Mouse (Mus musculus) neural tube, embryonic 11.5 days (tissue): Measurements from ENCODE around the gene Trpm3. TPM values are rescaled to one million over a fixed set of nuclear protein-coding genes. Genes with fewer than 3 reads are reported as not detected.

ENCODE experiments used
- ATAC-seq: fragments of 200-750 bp; cut with Nextera tagmentation; 2 replicates; pipeline ENCODE4 v1.8.0; 2017; ENCODE audit warnings: moderate number of reproducible peaks, mild to moderate bottlenecking, moderate TSS enrichment, moderate library complexity; ENCODE audit not compliant: insufficient read depth, low FRiP score, low TSS enrichment
- DNase-seq: peaks from one replicate; pipeline ENCODE4 v3.0.0-alpha.2; 2015; ENCODE audit warnings: low spot score
- H3K27ac ChIP-seq: fragments of 300-500 bp; sonication (generic); 2 replicates; pipeline ENCODE4 v1.5.1; 2014; ENCODE audit warnings: low read depth, mild to moderate bottlenecking, low read length
- H3K27me3 ChIP-seq: fragments of 300-500 bp; sonication (generic); 2 replicates; pipeline ENCODE4 v1.6.1; 2014; ENCODE audit warnings: mild to moderate bottlenecking, low read length, mixed read lengths; ENCODE audit not compliant: control insufficient read depth, insufficient read depth
- H3K36me3 ChIP-seq: fragments of 300-500 bp; sonication (generic); 2 replicates; pipeline ENCODE4 v1.6.1; 2014; ENCODE audit warnings: mild to moderate bottlenecking, low read length, moderate library complexity, mixed read lengths; ENCODE audit not compliant: control insufficient read depth, insufficient read depth
- H3K4me1 ChIP-seq: fragments of 300-500 bp; sonication (generic); 2 replicates; pipeline ENCODE4 v1.6.1; 2014; ENCODE audit warnings: low read length, mixed read lengths; ENCODE audit not compliant: control insufficient read depth, insufficient read depth
- H3K4me2 ChIP-seq: fragments of 300-500 bp; sonication (generic); 2 replicates; pipeline ENCODE4 v1.6.1; 2014; ENCODE audit warnings: low read depth, mild to moderate bottlenecking, moderate library complexity
- H3K4me3 ChIP-seq: fragments of 300-500 bp; sonication (generic); 2 replicates; pipeline ENCODE4 v1.5.1; 2014; ENCODE audit warnings: low read depth, low read length
- H3K9ac ChIP-seq: fragments of 300-500 bp; sonication (generic); 2 replicates; pipeline ENCODE4 v1.6.1; 2014; ENCODE audit warnings: mild to moderate bottlenecking, low read length
- H3K9me3 ChIP-seq: fragments of 300-500 bp; sonication (generic); 2 replicates; pipeline ENCODE4 v1.6.1; 2016; ENCODE audit warnings: low read length; ENCODE audit not compliant: control insufficient read depth
- WGBS: fragments of 180-500 bp; shearing (Covaris S2); extraction: QIAGEN DNeasy Blood & Tissue Kit; methylation state at CpG from one replicate; pipeline ENCODE4 v1.1.7; 2014; 5-methylcytosine and 5-hydroxymethylcytosine counted together
- polyA plus RNA-seq: library from polyadenylated mRNA; unstranded; fragments of >200 nt; fragmentation: Nextera tagmentation; extraction: Ambion mirVana; gene quantifications from 2 replicates; pipeline ENCODE4 v1.2.1, GENCODE M21; 2014

Trpm3 gene
- polyA plus RNA-seq, 1 experiment from 2014 or later, result 0.80 TPM

DNA sequence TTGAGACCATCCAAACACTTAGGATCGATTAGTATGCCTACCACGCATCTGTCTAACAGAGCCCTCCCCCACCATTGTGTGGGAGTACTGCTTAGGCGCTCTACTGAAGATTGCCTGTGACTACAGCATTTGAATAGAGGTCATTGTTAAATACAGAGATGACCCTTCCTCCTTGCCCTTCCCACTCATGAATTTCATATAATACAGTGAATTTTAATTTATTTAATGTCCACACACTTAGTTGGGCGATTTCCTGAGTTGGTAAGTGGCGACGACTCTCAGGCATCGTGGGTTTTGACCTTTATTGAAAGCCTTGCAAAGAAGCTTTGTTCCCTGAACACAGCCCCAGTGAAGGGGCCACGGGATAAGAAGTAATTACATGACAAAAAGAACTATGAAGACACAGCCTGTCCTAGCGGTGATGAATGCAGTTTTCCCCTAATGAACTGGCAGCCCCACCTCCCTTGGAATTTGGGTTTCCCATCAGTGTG, 684.7 kb downstream of the Trpm3 start:
- H3K27ac ChIP-seq, result no peak overlapping the region
- no peak overlapping the region for H3K4me3 ChIP-seq

DNA sequence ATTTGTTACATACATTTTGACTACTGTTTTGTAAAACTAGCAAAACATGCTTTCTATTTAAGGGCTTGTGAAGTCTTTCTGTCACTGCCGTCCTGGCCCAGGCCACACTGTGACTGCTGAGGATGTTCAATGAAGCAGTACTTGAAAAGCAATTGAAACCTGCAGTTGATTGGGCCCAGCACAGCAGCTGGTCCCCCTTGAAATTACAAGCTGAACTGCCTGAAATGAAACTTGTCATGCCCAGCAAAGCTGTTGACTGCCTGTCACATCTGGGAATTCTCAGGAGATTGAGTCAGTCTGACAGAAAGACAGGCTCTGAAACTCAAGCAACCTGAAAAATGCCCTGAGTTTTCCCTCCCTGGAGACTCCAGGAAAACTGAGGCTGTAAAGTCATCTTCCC, 687.0 kb downstream of the Trpm3 start:
- no peaks in the 10 kb centered on the region for H3K27me3 ChIP-seq
- H3K4me3 ChIP-seq, result no peak overlapping the region
- no peaks in the 10 kb centered on the region for H3K36me3 ChIP-seq
- no peaks in the 10 kb centered on the region; the same call in 1 of the 2 replicates for H3K9me3 ChIP-seq
- no peak overlapping the region for H3K9ac ChIP-seq
- 17% methylated on average over 1 of the region's 1 CpGs for WGBS
- H3K27ac ChIP-seq, result no peak overlapping the region
- DNase-seq (peak; percentile 23), ATAC-seq (0 out of 2 replicates have a peak, but pooled peaks have one; percentile 46)
- H3K4me2 ChIP-seq, result no peak overlapping the region
- H3K4me1 ChIP-seq, result 0 out of 2 replicates have a peak, but pooled peaks cover 4% of the 10 kb centered on the region

More for the DNA sequence above, 684.7 kb downstream of the Trpm3 start:
- DNase-seq (peak; percentile 63), ATAC-seq (peak; percentile 85)
- no peak overlapping the region for H3K9ac ChIP-seq
- H3K36me3 ChIP-seq, result no peaks in the 10 kb centered on the region
- no peaks in the 10 kb centered on the region; the same call in 1 of the 2 replicates for H3K9me3 ChIP-seq
- H3K27me3 ChIP-seq, result no peaks in the 10 kb centered on the region
- 31% methylated on average over 9 of the region's 9 CpGs for WGBS
- 0 out of 2 replicates have a peak, but pooled peaks cover 4% of the 10 kb centered on the region for H3K4me1 ChIP-seq
- H3K4me2 ChIP-seq, result 0 out of 2 replicates have a peak overlapping the region, but pooled peaks have one; percentile 9

DNA sequence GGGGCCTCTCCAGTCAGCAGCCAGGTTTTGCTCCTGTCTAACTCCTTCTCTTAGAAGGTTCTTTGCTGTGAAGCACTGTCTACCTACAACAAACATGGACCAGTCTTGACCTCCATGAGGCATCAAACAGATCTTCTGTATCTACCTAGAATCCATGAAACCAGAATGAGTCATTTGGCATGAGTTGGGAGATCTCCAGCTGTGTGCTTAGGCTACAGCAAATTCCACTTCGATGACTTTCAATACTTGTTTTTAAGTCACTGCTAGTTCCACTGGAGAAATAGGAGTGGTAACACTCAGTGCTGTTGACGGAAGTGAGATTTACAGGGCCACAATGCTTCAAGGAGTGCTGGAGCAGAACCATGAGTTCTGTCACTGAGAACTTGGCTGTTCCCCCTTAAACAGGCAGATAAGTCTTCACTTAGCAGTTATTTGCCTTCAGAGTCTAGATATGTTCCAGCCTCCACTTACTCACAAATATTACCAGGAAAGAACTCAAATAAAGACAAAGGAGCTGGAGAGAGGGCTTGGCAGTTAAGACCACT, 689.4 kb downstream of the Trpm3 start:
- H3K9ac ChIP-seq, result no peak overlapping the region
- H3K27me3 ChIP-seq, result no peaks in the 10 kb centered on the region
- H3K9me3 ChIP-seq, result no peaks in the 10 kb centered on the region; the same call in 1 of the 2 replicates
- H3K4me3 ChIP-seq, result no peak overlapping the region
- WGBS, result 86% methylated on average over 2 of the region's 2 CpGs
- no peaks in the 10 kb centered on the region for H3K36me3 ChIP-seq
- H3K27ac ChIP-seq, result no peak overlapping the region
- H3K4me1 ChIP-seq, result 0 out of 2 replicates have a peak, but pooled peaks cover 4% of the 10 kb centered on the region
- ATAC-seq (no peak), DNase-seq (no peak)
- no peak overlapping the region for H3K4me2 ChIP-seq

DNA sequence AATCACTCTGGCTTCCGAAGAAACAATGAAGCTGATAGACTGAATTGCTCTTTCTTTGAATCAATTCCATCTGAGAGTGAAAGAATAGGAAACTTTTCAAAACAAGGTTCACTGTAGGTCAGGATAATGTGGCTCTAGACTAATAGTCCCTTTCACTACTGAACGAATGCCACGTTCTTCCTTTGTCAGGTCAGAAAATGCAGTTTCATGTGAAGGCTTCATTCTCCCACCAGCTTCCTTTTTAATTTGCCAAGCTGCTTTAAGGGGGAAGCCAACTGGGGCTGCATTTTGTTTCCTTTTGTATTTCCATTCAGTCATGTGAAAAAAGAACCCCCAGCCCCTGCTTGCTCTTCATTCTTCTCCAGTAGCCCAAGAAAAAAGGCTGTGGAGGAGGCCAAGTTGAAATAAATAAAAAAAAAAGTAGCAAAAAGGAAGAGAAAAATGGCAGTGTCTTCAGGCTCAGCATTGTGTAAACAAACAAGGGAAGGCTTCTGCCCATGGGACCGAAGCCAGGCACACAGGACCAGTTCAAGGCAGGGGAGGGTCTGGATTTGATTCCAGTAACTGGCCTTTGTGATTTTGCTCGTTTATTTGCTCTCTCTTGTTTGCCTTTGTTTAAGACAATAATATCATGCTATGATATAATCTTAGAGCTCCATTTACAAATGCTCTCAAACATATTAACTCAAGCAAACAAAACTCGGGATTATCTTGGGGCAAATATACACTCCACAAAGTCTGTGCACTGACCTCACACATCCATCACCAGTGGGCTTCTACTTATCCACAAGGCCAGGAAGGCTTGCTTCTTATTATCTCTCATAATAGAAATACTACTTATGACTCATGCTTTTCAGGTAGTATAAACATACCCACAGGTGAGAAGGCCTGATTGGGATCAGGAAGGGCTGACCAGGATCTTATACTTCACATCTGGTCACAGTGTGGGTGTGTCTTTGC, 702.5 kb downstream of the Trpm3 start:
- H3K36me3 ChIP-seq, result no peaks in the 10 kb centered on the region
- WGBS, result 38% methylated on average over 6 of the region's 6 CpGs
- ATAC-seq, result no peak
- no peaks in the 10 kb centered on the region for H3K9me3 ChIP-seq
- H3K9ac ChIP-seq, result no peak overlapping the region
- no peaks in the 10 kb centered on the region for H3K4me1 ChIP-seq
- H3K27ac ChIP-seq, result no peak overlapping the region
- no peaks in the 10 kb centered on the region for H3K27me3 ChIP-seq
- DNase-seq, result no peak
- no peak overlapping the region for H3K4me3 ChIP-seq
- H3K4me2 ChIP-seq, result no peak overlapping the region

DNA sequence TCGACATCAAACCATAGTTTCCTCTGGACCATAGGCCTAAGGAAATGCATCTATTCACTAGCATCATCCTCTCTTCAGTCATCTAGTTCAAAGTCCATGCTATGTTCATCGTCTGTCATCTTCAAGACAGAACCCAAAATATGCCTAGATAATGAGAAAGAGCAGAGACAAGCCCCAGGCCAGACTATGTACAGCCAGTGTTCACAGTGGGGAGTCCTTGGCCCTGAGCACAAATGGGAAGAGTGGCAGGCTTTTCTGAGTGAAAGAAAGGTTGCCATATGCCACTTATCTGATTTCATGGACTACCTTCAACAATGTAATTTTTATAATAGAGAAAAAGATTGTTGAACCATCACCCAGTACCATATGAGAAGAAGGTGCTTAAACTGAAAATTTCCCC, 703.9 kb downstream of the Trpm3 start:
- WGBS, result 95% methylated on average over 2 of the region's 2 CpGs
- Histone ChIP-seq H3K27me3 (no peaks in the 10 kb centered on the region), H3K9me3 (no peaks in the 10 kb centered on the region), H3K9ac (no peak overlapping the region), H3K36me3 (no peaks in the 10 kb centered on the region), H3K4me1 (no peaks in the 10 kb centered on the region), H3K27ac (no peak overlapping the region), H3K4me3 (no peak overlapping the region), H3K4me2 (no peak overlapping the region)
- ATAC-seq (no peak), DNase-seq (no peak)

DNA sequence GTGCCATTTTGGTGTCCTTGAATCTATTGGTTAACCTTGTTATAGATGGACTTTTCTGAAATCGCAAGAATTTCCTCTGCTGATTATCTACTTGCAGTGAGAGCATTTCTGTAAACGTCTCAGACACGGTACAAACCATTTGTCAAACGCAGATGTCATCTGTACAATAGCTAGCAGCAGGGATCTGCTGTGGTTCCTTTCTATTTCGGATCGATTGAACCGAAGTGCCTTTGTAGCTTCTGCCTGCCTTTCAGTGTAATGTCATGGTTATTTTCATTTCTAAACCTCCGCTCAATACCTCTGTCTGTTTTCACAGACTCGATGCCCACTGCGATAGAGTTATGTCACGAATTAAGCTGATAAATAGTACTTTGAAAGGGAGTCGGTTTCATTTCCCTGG, 708.9 kb downstream of the Trpm3 start:
- WGBS, result 37% methylated on average over 12 of the region's 12 CpGs
- H3K27ac ChIP-seq, result no peak overlapping the region
- ATAC-seq, result peak; percentile 58

DNA sequence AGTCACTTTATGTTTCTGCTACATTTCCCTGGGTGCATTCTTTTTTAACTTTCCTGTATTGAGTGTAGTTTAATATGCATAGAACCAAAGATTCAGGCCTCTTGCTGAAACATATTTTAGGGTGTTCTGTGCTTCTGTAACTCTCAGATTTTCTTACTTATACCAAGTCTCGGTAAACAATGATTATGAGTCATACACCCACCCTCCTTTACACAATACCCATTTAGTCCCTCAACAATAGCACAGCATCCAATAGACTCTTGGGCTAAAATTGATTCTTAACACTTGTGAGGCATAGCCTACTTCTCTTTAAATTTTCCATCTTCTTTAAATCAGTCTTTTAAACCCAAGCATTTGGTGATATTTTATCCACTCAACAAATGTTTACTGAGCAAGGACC, 709.4 kb downstream of the Trpm3 start:
- no peak for DNase-seq
- H3K4me2 ChIP-seq, result no peak overlapping the region
- H3K9ac ChIP-seq, result no peak overlapping the region
- H3K4me1 ChIP-seq, result no peaks in the 10 kb centered on the region
- H3K4me3 ChIP-seq, result no peak overlapping the region
- H3K9me3 ChIP-seq, result no peaks in the 10 kb centered on the region
- H3K27me3 ChIP-seq, result no peaks in the 10 kb centered on the region
- no peak overlapping the region for H3K27ac ChIP-seq
- no peak for ATAC-seq
- WGBS, result 55% methylated on average over 1 of the region's 1 CpGs
- H3K36me3 ChIP-seq, result no peaks in the 10 kb centered on the region

More for the DNA sequence above, 708.9 kb downstream of the Trpm3 start:
- Histone ChIP-seq H3K36me3 (no peaks in the 10 kb centered on the region), H3K4me2 (no peak overlapping the region), H3K9ac (no peak overlapping the region), H3K4me3 (no peak overlapping the region), H3K27me3 (no peaks in the 10 kb centered on the region), H3K4me1 (no peaks in the 10 kb centered on the region), H3K9me3 (no peaks in the 10 kb centered on the region)
- peak; percentile 65 for DNase-seq

DNA sequence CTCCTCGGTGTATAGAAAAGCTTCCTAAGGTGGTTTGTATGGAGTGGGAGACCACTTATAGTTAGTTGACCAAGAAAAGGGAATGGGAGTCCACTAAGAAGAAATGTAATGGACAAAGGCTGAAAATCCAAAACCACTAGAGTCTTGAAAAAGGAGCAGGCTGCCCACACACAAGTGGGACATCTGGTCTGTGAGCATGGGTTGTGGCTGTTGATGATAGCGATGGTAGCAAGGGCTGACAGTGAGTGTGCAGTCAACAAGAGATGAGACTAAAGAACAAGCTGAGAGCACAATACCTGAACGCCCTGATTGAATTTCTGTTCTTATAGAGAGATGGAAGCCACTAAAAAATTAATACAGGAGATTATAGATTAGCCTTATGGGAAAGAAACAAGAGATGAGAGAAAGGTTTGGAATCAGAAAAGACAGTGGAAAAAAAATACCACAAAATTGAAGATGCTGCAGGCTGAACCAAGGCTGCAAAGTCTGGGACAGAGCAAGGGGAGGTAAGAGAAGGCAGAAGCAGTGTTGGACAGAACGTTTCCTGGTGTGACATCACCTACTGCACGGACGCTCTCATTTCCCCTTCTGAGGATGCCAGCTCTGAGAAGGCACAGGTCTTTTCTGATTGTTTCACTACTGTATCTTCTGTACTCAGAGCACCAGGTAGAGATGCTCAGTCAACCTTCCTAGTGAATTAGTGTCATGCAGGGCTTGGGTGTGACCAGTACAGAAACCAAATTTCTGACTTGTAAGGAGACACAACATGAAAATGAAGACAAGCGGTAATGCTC, 710.1 kb downstream of the Trpm3 start:
- Histone ChIP-seq H3K4me1 (no peaks in the 10 kb centered on the region), H3K36me3 (no peaks in the 10 kb centered on the region), H3K9ac (no peak overlapping the region), H3K9me3 (no peaks in the 10 kb centered on the region), H3K27me3 (no peaks in the 10 kb centered on the region), H3K27ac (no peak overlapping the region), H3K4me3 (no peak overlapping the region), H3K4me2 (no peak overlapping the region)
- 85% methylated on average over 7 of the region's 7 CpGs for WGBS
- DNase-seq (no peak), ATAC-seq (no peak)
